Mouse (Mus musculus): ENCODE measurements around the gene Oaz1. TPM values are rescaled to one million over a fixed set of nuclear protein-coding genes. Genes with fewer than 3 reads are reported as not detected.
"Not testable (repeated sequence)": the region's sequence is repeated elsewhere in the genome, so short reads cannot be mapped to it uniquely, and the experiment has no call there.

Oaz1 gene
- total RNA-seq, 2 experiments from 2014 or later, result 698 to 770 TPM

DNA sequence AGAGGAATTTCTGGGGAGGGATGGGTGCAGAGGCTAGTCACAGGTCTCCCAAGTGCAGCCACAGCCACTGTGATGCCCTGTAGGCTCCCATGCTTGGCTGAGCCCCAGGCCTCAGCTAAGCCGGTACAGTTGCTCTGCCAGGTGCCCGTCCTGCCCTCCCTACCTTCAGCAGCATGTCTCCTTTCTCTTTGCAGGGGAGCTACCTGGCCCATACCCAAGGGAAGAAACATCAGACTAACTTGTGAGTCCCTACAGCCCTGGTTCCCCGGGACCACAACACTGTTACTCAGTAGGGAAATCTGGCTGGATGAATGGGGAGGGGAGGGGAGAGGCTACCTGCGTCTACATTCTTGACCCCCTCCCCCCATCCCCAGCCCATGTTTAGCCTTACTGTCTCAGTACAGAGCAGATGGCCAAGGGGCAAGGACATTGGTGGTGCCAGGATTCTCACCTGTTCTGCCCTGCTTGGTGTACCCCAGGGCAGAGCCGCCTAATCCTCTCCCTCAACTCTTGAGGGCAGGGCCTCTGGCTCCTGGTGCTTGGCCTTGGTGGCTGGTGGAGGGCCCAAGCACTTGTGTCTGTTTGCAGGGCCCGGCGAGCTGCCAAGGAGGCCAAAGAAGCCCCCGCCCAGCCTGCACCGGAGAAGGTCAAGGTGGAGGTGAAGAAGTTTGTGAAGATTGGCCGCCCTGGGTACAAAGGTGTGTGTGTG, 24.1 kb upstream of the Oaz1 start:
- DNase-seq (ENCODE audit: low spot score), result no peak

DNA sequence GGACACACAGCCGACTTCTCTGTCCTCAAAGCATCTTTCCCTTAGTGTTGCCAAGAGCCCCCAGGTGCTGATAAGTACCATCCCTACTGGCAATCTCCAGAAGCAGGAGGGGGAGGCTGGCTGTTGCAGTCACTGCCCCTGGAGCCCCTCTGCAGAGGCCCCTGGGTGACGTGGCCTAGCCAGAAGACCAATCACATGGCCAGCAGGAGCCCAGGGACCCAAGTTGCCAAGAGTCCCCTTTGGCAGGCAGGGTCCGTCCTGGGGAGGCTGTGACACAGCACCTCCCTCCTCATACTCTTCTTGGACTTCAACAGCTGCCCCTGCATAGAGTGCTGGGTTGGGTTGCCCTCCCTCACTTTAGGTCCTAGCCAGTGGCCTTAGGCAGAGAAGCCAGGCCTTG, 23.5 kb upstream of the Oaz1 start:
- no peak for DNase-seq (ENCODE audit: low spot score)

DNA sequence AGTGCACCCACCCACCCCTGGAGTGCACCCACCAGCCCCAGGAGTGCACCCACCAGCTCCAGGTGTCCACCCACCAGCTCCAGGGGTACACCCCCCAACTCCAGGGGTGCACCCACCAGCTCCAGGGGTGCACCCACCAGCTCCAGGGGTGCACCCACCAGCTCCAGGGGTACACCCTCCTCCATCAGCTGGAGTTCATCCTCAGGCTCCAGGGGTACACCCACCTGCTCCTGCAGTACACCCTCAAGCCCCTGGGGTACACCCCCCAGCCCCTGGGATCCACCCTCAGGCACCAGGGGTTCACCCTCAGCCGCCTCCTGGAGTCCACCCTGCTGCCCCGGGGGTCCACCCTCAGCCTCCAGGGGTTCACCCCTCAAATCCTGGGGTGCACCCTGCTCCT, 22.1 kb upstream of the Oaz1 start:
- no peak for DNase-seq (ENCODE audit: low spot score)

DNA sequence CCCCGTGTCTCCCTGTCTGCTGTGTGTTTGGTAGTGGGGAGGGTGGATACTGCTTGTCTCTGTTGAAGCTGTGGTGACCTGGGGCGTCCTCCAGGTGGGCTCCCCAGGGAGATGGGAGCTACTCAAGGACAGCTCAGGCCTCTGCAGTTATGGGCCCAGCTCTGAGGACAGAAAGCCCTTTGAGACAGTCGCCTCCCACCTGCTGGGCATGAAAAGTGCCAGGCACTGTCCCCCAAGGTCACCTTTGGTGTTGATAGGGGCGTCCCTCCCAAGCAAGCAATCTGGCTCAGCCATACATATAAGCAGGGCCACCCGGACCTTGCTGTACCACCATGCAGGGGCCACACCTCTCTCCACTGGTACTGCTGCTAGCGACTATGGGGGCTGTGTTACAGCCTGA, 21.5 kb upstream of the Oaz1 start, which contains the start of gene Amh:
Gene Amh (plus strand): TSS at position 328 of the 400 bp plus-strand sequence.
- DNase-seq (ENCODE audit: low spot score), result no peak

DNA sequence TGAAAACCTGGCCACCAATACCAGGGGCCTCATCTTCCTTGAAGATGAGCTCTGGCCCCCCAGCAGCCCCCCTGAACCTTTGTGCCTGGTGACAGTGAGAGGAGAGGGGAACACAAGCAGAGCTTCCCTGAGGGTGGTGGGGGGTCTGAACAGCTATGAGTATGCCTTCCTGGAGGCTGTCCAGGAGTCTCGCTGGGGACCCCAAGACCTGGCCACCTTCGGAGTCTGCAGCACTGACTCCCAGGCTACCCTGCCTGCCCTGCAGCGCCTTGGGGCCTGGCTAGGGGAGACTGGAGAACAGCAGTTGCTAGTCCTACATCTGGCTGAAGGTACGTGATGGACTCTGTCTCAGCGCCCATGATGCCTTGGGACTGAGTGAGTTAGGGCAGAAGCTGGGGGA, 21.1 kb upstream of the Oaz1 start:
- no peak for DNase-seq (ENCODE audit: low spot score)

DNA sequence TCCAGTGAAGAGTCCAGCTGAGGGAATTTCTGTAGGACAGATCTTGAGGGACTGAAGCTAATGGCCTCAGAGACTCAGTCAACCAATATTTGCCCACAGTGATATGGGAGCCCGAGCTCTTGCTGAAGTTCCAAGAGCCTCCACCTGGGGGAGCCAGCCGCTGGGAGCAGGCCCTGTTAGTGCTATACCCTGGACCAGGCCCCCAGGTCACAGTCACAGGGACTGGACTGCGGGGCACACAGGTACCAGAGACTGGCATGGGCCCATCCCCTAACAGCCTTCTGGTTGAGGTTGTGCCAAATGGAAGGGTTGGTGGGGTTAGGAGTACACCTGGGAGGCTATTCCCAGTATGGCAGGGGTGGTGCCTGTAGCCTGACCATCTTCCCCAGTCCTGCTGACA, 20.5 kb upstream of the Oaz1 start:
- DNase-seq (ENCODE audit: low spot score), result peak; percentile 82

DNA sequence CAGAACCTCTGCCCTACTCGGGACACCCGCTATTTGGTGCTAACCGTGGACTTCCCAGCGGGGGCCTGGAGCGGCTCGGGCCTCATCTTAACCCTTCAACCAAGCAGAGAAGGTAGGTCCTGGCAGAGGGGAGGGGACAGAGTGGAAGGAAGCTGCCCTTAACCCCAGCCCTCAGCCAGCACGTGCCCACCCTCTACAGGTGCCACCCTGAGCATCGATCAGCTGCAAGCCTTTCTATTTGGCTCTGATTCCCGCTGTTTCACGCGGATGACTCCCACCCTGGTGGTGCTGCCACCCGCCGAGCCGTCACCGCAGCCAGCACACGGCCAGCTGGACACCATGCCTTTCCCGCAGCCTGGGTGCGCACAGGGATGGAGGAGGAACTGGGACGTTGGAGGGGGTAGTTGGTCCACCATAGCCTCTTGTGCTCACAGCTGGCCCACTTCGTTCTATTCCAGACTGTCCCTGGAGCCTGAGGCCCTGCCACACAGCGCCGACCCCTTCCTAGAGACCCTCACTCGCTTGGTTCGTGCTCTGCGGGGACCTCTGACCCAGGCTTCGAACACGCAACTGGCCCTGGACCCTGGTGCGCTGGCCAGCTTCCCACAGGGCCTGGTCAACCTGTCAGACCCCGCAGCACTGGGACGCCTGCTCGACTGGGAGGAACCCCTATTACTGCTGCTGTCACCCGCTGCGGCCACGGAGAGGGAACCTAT, 20.0 kb upstream of the Oaz1 start:
- DNase-seq (ENCODE audit: low spot score), result no peak

DNA sequence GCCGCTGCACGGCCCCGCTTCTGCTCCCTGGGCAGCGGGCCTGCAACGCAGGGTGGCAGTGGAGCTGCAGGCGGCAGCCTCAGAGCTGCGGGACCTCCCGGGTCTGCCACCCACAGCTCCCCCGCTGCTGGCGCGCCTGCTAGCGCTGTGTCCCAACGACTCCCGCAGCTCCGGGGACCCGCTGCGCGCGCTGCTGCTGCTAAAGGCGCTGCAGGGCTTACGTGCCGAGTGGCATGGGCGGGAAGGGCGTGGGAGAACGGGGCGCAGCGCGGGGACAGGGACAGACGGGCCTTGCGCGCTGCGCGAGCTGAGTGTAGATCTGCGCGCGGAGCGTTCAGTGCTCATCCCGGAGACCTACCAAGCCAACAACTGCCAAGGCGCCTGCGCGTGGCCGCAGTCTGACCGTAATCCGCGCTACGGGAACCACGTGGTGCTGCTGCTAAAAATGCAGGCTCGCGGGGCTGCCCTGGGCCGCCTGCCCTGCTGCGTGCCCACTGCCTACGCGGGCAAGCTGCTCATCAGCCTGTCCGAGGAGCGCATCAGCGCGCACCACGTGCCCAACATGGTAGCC, 19.3 kb upstream of the Oaz1 start:
- peak; percentile 81 for DNase-seq (ENCODE audit: low spot score)

DNA sequence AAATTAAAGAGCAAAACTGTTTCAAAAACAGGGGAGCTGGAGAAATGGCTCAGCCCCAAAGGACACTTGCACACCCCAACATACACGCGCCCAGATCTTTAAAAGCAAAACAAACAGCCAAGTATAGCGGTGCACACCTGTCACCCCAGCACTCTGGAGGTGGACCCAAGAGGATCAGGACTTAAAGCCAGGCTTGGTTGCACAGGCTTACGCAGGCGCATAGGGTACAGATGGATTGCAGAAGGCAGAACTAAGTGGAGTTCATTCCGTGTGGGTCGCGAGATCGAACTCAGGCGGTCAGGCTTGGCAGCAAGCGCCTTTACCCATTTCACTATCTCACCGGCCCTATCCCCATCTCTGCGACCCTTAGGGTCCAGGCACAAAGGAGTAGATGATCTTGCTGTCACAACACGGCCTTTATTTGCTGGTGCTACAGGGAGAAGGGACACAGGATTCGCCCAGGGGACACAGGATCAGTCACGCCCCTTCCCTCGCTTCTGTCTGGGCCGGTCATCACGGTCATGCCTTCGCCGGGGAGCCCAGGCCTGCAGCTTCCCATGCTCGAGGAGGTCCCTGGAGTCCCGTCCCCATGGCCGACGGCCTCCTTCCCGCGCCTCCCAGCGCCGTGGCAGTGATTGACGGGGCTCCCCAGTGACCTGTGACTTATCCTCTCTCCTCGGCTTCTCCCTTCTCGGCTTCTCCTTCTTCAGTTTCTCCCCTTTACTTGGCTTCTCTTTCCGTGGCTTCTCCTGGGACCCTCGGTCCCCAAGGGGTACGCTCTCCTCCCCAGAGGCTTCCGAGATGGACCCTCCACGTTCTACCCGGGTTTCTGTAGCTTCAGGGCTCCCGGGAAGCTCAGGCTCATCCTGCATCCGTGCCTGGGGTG, 18.1 kb upstream of the Oaz1 start:
- no peak for DNase-seq (ENCODE audit: low spot score)

DNA sequence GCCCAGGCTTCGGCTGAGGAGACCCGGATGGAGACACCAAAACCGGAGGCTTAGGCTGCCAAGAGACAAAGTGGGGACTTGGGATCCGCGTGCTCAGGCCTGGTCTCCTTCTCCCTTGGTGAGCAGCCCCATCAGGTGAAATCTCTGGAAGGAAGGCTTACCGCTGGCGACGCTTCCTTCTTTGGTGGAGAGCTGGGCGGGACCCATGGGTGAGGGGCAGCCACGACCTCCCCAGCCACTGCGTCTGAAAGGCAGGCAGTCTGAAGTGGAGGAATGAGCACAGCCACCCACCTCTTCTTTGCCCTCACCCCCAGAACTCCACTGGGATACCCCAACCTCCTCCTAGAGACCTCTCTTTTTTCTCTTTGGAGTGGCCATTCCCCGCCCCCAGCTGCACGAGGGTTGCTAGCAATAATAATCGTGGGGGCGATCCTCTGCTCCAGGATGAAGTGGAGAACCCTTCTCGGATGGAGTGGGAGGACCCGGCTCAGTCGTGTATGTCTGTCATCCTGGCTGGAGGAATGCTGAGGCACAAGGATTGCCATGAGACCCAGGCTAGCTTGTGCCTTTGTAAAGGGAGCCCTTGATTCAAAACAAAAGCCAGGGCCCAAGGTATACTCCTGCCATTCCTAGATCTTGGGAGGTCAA, 17.3 kb upstream of the Oaz1 start:
- no peak for DNase-seq (ENCODE audit: low spot score)

DNA sequence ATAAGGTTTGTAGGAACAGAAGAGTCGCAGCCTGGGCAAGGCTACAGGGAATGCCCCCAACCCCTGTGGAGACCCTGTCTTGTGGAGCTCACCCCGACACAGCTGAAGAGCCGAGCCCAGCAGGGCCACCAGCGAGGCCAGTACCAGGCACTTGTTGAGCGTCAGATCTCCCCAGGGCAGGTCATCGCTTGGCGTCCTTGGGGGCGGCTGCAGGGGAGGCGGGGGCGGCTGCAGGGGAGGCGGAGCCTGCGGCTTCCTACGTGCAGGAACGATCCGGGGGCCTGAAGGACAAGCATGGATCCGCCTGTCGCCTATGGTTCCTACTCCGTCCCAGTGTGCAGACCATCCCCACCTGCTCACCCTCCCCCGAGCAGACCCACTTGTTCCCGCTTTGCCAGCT, 16.4 kb upstream of the Oaz1 start:
- DNase-seq (ENCODE audit: low spot score), result no peak

DNA sequence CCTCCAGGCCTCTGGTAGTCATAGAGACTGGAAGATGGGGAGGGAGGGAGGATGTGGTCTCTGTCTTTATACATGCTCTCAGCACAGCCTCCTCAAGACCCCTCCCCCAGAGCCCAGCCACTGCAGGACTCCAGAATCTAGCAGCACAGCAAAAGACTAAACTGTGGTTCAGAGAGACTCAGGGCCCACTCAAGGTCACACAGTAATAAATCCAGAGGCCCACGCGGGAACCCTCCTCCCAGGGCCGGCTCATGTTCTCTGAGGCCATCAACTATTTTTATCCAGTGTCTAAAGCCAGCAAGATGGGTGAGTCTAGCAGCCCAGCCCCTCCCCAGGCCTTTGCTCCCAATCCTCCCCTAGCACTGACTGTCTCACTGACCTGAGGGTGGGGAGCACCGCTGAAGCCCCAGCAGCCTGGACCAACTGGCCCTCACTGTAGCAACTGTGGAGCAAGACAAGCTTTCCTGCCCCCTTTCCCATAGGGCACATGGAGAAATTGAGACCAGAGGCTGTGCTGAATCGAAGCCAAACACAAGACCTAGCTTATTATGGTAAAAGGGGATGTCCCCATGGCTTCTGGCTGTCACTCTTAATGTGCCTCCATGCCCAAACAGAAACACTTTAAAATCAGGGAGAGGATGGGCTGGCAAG, 13.9 kb upstream of the Oaz1 start:
- DNase-seq (ENCODE audit: low spot score), result peak; percentile 71

DNA sequence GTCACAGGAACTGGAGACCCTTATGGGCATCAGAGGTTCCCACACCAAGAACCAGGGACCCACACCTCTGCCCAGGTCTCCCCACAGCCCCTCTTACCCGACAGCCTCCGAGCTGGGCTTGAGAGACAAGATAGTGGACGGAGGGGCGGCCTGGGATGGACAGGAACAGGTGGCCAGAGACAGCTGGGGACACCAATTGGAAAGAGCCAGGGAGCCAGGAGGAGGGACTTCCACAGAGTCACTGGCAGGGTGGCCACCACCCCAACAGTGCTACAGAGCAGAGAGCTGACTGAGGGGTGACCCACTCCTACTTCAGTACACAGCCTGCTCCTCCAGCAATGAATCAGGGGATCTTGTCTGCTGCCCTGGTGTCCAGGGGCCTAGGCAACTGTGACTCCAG, 13.1 kb upstream of the Oaz1 start, which contains the start of gene Jsrp1:
Gene Jsrp1 (minus strand): TSS at position 133 of the 400 bp plus-strand sequence.
- peak; percentile 83 for DNase-seq (ENCODE audit: low spot score)

DNA sequence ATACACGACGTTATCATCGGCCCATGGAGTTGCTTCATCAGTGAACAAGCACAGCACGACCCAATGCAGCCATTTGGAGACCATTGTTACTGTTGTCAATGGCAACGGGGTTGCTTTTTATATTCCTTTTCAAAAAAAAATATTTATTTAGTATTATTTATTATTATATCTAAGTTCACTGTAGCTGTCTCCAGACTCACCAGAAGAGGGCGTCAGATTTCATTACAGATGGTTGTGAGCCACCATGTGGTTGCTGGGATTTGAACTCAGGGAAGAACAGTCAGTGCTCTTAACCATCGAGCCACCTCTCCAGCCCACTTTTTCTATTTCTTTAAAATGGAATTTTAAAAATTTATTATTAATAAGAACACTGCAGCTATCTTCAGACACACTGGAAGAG, 11.7 kb upstream of the Oaz1 start:
- no peak for DNase-seq (ENCODE audit: low spot score)

DNA sequence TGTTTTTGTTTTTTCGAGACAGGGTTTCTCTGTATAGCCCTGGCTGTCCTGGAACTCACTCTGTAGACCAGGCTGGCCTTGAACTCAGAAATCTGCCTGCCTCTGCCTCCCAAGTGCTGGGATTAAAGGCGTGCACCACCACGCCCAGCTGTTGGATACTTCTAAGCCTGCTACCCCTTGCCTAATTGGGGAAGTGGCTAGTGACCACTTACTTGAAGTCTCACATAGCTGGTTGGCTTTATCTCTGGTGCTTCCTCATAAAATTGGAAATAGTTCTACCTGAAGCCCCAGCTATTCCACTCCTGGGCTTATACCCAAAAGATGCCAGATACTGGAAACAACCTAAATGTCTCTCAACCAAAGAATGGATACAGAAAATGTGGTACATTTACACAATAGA, 10.2 kb upstream of the Oaz1 start:
- DNase-seq (ENCODE audit: low spot score), result not testable (repeated sequence)

DNA sequence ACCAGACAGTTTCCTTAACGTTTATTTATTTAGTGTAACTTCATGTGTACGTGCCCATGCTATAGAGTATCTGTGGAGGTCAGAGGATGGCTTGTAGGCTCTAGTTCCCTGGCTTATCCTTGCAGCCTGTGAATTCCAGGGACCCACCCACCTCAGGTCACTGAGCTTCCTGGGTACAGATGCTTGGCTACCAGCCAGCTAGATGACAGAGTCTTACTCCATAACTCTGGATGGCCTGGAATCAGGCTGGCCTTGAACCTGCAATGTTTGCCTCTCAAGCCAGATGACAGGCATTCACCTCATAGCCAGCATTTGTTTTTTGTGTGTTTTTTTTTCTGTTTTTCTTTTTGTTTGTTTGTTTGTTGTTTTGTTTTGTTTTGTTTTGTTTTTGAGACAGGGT, 9.3 kb upstream of the Oaz1 start:
- no peak for DNase-seq (ENCODE audit: low spot score)

DNA sequence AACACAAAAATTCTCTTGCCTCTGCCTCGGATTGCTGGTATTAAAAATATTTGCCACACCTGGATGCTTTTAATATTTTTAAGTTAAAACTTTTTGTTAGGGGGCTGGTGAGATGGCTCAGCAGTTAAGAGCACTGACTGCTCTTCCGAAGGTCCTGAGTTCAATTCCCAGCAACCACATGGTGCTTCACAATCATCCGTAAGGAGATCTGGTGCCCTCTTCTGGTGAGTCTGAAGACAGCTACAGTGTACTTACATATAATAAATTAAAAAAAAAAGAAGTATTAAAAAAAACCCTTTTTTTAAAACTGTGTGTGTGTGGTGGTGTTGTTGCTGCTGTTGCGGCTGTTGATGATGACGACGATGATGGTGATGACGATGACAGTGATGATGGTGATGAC, 8.5 kb upstream of the Oaz1 start:
- not testable (repeated sequence) for DNase-seq (ENCODE audit: low spot score)

DNA sequence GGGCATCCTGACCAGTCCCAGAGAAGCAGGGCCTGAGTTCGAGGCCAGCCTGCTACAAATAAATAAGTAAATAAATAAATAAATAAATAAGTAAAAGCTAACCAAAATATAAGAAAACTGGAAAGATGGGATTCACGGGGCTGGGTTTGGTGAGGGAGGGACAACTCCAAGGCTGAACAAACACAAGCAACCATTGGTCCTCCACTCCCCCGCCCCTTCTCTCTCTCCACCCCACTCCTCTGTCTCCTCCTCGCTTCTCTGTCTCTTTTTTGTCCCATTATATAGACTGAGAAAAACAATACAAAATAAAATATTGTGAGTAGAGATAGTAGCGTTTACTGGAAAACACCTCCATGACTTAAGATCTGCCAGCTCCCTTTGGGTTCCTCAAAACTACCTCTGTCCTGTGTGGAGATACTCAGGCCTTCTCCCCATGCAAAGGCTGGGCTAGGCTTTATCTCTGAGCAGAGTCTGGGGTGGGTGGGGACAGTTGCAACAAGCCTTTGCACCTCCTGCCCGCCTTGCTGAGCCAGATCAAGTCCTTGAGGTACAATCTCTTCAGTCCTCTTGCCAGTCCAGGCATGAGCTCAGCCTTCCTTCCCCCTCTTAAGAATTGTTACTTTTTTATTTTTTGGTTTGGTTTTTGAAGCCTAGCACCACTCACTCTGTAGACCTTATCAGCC, 7.7 kb upstream of the Oaz1 start:
- DNase-seq (ENCODE audit: low spot score), result no peak

DNA sequence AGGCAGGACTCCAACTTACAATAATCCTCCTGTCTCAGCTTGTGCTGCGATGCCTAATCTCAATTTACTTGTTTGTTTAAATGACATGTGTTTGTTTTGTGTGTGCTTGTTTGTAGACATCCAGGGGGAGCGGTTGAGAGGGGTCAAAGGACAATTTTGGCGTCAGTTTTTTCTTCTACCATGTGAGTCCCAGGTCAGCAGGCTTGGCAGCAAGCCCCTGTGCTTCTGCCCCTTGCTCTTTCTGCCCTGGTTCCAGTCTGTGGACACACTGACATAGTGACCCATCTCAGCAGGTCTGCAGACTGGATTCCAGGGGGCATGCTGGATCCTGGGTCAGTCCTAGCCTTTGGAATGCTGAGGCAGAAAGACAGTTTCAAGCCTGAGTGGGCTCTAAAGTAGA, 7.0 kb upstream of the Oaz1 start:
- DNase-seq (ENCODE audit: low spot score), result no peak

DNA sequence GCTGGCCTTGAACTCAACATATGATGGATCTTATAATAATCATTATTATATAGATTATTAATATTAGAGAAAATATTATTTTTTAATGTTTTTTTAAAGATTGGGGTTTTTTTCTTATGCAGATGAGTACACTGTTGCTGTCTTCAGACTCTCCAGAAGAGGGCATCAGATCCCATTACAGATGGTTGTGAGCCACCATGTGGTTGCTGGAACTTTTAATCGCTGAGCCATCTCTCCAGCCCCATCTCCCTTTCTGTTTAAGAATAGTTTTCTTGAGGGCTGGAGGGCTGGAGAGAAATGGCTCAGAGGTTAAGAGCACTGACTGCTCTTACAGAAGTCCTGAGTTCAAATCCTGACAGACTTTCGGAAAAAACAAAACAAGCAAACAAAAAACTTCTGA, 4.5 kb upstream of the Oaz1 start:
- peak; percentile 38 for DNase-seq (ENCODE audit: low spot score)

Measured in gastrocnemius, adult 18-20 months (tissue).